Mouse (Mus musculus): ENCODE measurements at regions not wholly inside any gene's neighbourhood (a gene's known extent, or its start where the extent isn't known, plus 50 kb on each side); places are given as distances from the start of the nearest gene placed in this dataset.

- 75% methylated on average over 4 of the region's 4 CpGs for WGBS
- ATAC-seq (ENCODE audit: low FRiP score, low read depth) = no peak
- no peaks in the 10 kb centered on the region for H3K27me3 ChIP-seq (replicated peaks)
Measured at GRCm38 (mm10) chr7:77928479-77929467, 809.0 kb downstream of the Ntrk3 start.

DNA sequence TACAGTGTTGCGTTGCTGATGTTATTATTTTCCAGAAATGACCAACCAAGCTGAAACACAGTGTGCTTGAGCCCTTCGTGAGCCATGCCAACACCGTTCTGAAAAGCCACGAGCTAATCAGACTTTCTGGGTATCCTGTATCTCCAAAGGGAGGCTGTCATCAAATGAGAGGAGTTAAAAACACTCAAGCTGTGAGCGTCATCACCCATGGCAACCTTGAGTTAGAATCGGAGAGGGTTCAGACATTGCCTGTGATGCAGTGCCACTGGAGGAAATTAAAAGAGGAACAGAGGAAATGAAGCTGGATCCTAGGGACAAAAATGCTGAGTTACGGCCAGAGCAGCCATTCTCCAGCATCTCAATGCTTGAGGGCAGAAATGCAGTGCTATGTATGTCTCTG, 838.6 kb downstream of the Ntrk3 start:
- Histone ChIP-seq H3K9me3 (no peaks in the 10 kb centered on the region), H3K27me3 (replicated peaks) (no peaks in the 10 kb centered on the region), H3K9ac (no peak overlapping the region), H3K4me3 (no peak overlapping the region), H3K36me3 (no peaks in the 10 kb centered on the region), H3K27ac (no peak overlapping the region), H3K4me2 (replicated peaks) (no peak overlapping the region), H3K4me1 (no peaks in the 10 kb centered on the region)
- no peak for ATAC-seq (ENCODE audit: low FRiP score, low read depth)
- WGBS = 68% methylated on average over 7 of the region's 7 CpGs

More at GRCm38 (mm10) chr7:77928479-77929467, 809.0 kb downstream of the Ntrk3 start:
- Histone ChIP-seq H3K9me3 (no peaks in the 10 kb centered on the region), H3K9ac (no peak overlapping the region), H3K36me3 (no peaks in the 10 kb centered on the region), H3K4me1 (peaks cover 8% of the 10 kb centered on the region), H3K27ac (no peak overlapping the region), H3K4me2 (replicated peaks) (no peak overlapping the region), H3K4me3 (no peak overlapping the region)

DNA sequence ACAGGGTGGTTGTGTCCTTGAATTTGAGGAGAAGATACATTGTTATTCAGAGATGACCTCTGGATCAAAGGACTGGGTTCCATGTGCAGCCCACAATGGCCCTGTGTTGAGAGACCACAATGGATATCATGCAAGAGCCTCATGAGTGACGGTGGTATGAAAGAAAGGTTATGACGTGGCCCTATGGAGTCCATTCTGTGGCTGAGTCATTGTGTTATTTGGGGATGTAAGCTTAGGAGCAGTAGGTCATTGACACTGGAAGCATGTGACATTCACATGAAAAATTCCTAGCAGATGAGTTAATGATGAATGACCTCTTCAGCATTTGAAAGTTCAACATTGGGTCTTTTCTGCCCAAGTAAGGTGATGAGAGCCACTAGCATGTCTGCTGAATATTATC, 849.3 kb downstream of the Ntrk3 start:
- no peak overlapping the region for H3K4me2 ChIP-seq (replicated peaks)
- no peak overlapping the region for H3K4me3 ChIP-seq
- ATAC-seq (ENCODE audit: low FRiP score, low read depth) = no peak
- WGBS = 76% methylated on average over 2 of the region's 2 CpGs
- H3K27ac ChIP-seq = no peak overlapping the region
- H3K36me3 ChIP-seq = no peaks in the 10 kb centered on the region
- H3K9me3 ChIP-seq = no peaks in the 10 kb centered on the region
- H3K27me3 ChIP-seq (replicated peaks) = no peaks in the 10 kb centered on the region
- no peaks in the 10 kb centered on the region for H3K4me1 ChIP-seq
- no peak overlapping the region for H3K9ac ChIP-seq

- H3K4me3 ChIP-seq = no peak overlapping the region
- no peak overlapping the region for H3K9ac ChIP-seq
- no peaks in the 10 kb centered on the region for H3K4me1 ChIP-seq
- no peak overlapping the region for H3K27ac ChIP-seq
- no peaks in the 10 kb centered on the region for H3K9me3 ChIP-seq
- H3K4me2 ChIP-seq (replicated peaks) = no peak overlapping the region
- ATAC-seq (ENCODE audit: low FRiP score, low read depth) = no peak
- 85% methylated on average over 5 of the region's 5 CpGs for WGBS
- H3K27me3 ChIP-seq (replicated peaks) = no peaks in the 10 kb centered on the region
- H3K36me3 ChIP-seq = no peaks in the 10 kb centered on the region
Measured at GRCm38 (mm10) chr7:77882605-77883354, 855.0 kb downstream of the Ntrk3 start.

GRCm38 (mm10) chr7:77867518-77867917, 870.3 kb downstream of the Ntrk3 start:
- Histone ChIP-seq H3K4me2 (replicated peaks) (no peak overlapping the region), H3K9ac (no peak overlapping the region), H3K27ac (no peak overlapping the region), H3K36me3 (no peaks in the 10 kb centered on the region), H3K27me3 (replicated peaks) (no peaks in the 10 kb centered on the region), H3K4me1 (0 out of 2 replicates have a peak, but pooled peaks cover 5% of the 10 kb centered on the region), H3K9me3 (no peaks in the 10 kb centered on the region), H3K4me3 (no peak overlapping the region)
- 42% methylated on average over 4 of the region's 4 CpGs for whole genome bisulfite sequencing
- no peak for ATAC-seq (ENCODE audit: low FRiP score, low read depth)

- no peaks in the 10 kb centered on the region for H3K36me3 ChIP-seq
- ATAC-seq (ENCODE audit: low FRiP score, low read depth) = no peak
- no peak overlapping the region for H3K27ac ChIP-seq
- H3K4me1 ChIP-seq = no peaks in the 10 kb centered on the region
- 89% methylated on average over 8 of the region's 8 CpGs for WGBS
- no peaks in the 10 kb centered on the region for H3K27me3 ChIP-seq (replicated peaks)
- no peak overlapping the region for H3K4me3 ChIP-seq
- no peaks in the 10 kb centered on the region for H3K9me3 ChIP-seq
- no peak overlapping the region for H3K4me2 ChIP-seq (replicated peaks)
- no peak overlapping the region for H3K9ac ChIP-seq
Measured at GRCm38 (mm10) chr7:77861841-77862240, 876.0 kb downstream of the Ntrk3 start.

DNA sequence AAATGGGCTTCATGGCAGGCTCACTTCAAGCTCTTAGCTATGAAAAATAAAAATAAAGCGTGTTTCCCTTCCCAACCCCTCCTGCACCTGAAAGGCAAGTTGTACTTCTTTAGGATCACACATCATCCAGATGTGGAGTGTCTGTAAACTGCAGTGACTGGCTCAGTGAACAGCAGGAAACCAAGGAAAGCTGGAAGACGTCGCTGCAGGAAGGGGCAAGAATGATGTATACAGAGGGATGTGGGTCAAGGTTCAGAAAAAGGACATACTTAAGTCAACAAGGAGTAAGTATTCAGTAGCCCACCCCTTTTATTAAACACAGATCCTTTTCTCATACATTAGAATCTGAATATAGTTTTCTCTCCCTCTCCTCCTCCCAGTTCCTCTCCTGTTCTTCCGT, 879.4 kb downstream of the Ntrk3 start:
- no peaks in the 10 kb centered on the region for H3K4me1 ChIP-seq
- no peaks in the 10 kb centered on the region for H3K36me3 ChIP-seq
- no peak for ATAC-seq (ENCODE audit: low FRiP score, low read depth)
- H3K9ac ChIP-seq = no peak overlapping the region
- H3K27me3 ChIP-seq (replicated peaks) = no peaks in the 10 kb centered on the region
- H3K9me3 ChIP-seq = no peaks in the 10 kb centered on the region
- no peak overlapping the region for H3K27ac ChIP-seq
- H3K4me3 ChIP-seq = no peak overlapping the region
- WGBS = 59% methylated on average over 4 of the region's 4 CpGs
- H3K4me2 ChIP-seq (replicated peaks) = no peak overlapping the region

GRCm38 (mm10) chr7:77857979-77858378, 879.8 kb downstream of the Ntrk3 start:
- Histone ChIP-seq H3K27me3 (replicated peaks) (no peaks in the 10 kb centered on the region), H3K4me2 (replicated peaks) (no peak overlapping the region), H3K27ac (no peak overlapping the region), H3K4me1 (no peaks in the 10 kb centered on the region), H3K36me3 (no peaks in the 10 kb centered on the region), H3K4me3 (no peak overlapping the region), H3K9ac (no peak overlapping the region), H3K9me3 (no peaks in the 10 kb centered on the region)
- ATAC-seq (ENCODE audit: low FRiP score, low read depth) = no peak
- whole genome bisulfite sequencing = 72% methylated on average over 5 of the region's 5 CpGs

DNA sequence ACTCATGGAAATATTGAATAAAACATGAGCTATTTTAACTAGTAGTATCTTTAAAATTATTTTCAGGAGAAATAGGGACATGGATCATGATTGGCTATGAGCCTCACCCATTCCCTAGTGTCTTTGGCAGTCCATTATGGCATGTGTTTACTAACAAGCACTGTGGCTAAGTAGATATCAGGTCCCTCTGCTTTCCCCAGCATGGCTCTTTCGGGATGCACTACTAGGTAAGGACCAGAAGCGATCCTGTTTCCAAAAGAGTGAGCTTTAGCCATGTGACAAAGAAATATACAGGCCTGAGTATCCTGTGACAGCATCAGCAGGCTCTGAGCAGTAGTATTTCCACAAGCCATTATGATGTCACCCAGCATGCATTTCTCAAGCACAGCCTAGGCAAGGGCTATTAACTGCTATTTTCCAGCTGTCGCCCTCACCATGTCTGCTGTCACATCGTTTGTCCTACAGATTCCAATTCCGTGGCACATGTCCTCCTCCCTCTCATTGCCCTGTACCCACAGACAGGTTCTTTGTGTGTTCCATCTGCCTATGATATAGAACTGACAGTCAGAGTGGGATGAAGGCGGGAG, 882.1 kb downstream of the Ntrk3 start:
- ATAC-seq (ENCODE audit: low FRiP score, low read depth) = no peak
- Histone ChIP-seq H3K36me3 (no peaks in the 10 kb centered on the region), H3K4me2 (replicated peaks) (no peak overlapping the region), H3K4me1 (no peaks in the 10 kb centered on the region), H3K9ac (no peak overlapping the region), H3K27ac (no peak overlapping the region), H3K9me3 (no peaks in the 10 kb centered on the region), H3K4me3 (no peak overlapping the region), H3K27me3 (replicated peaks) (no peaks in the 10 kb centered on the region)
- 80% methylated on average over 6 of the region's 6 CpGs for WGBS

DNA sequence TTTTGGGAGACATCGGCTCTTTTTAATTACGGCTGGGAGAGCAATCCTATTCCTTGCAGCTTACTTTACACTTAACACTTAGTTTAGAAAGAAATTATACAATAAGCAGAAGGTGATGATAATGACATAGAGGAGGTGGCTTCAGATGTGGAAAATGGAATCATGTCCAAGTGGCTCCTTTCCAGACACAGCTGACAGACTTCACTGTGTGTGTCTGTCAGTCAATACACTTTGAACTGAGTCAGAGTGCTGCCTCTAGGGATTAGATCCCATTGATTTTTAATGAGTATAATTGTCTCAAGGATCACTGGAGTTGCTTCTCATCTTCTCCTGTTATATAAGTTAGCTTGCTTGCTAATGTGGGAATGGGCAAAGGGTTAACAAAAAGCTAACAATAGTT, 882.7 kb downstream of the Ntrk3 start:
- no peaks in the 10 kb centered on the region for H3K36me3 ChIP-seq
- no peak overlapping the region for H3K9ac ChIP-seq
- whole genome bisulfite sequencing = 96% methylated on average over 2 of the region's 2 CpGs
- H3K4me1 ChIP-seq = no peaks in the 10 kb centered on the region
- H3K27me3 ChIP-seq (replicated peaks) = no peaks in the 10 kb centered on the region
- no peaks in the 10 kb centered on the region for H3K9me3 ChIP-seq
- no peak overlapping the region for H3K4me2 ChIP-seq (replicated peaks)
- no peak overlapping the region for H3K4me3 ChIP-seq
- no peak overlapping the region for H3K27ac ChIP-seq
- no peak for ATAC-seq (ENCODE audit: low FRiP score, low read depth)

- no peak overlapping the region for H3K4me2 ChIP-seq (replicated peaks)
- no peak overlapping the region for H3K9ac ChIP-seq
- no peak overlapping the region for H3K4me3 ChIP-seq
- no peaks in the 10 kb centered on the region for H3K27me3 ChIP-seq (replicated peaks)
- no peak overlapping the region for H3K27ac ChIP-seq
- WGBS = 90% methylated on average over 6 of the region's 6 CpGs
- no peaks in the 10 kb centered on the region for H3K4me1 ChIP-seq
- no peaks in the 10 kb centered on the region for H3K36me3 ChIP-seq
- H3K9me3 ChIP-seq = no peaks in the 10 kb centered on the region
- no peak for ATAC-seq (ENCODE audit: low FRiP score, low read depth)
Measured at GRCm38 (mm10) chr7:77824261-77824959, 913.4 kb downstream of the Ntrk3 start.
